Mouse (Mus musculus): ENCODE results near the gene Dnajc12. TPM values are rescaled to one million over a fixed set of nuclear protein-coding genes. Genes with fewer than 3 reads are reported as not detected.

Gene Dnajc12
- 32.1 and 34.2 TPM in 2 replicates for polyA plus RNA-seq (2012; rRNA removed)

GRCm38 (mm10) chr10:63382372-63383279, at the start of gene Dnajc12:
TSS of gene Dnajc12 (plus strand) at chr10:63382443.
- no peaks in the 10 kb centered on the region; the same call in 1 of the 2 replicates for H3K4me1 ChIP-seq (ENCODE audit: control insufficient read depth, insufficient read depth, low read length)
- WGBS = under 1% methylated on average over 28 of the region's 28 CpGs
- H3K27ac ChIP-seq (ENCODE audit: insufficient read depth, low read length) = peak within 1 kb of the TSS; percentile 63
- H3K27me3 ChIP-seq (ENCODE audit: control insufficient read depth, insufficient read depth, low read length) = no peaks in the 10 kb centered on the region
- peak; percentile 76 to 92 for DNase-seq
- H3K4me3 ChIP-seq (replicated peaks; ENCODE audit: insufficient read depth, low read depth, low read length) = peak within 1 kb of the TSS; percentile 90
- TF ChIP-seq POLR2A (IDR thresholded peaks at IDR 0.05; ENCODE audit: borderline replicate concordance, insufficient read depth, low read length) = peak; percentile 96
- TF ChIP-seq CTCF (IDR thresholded peaks at IDR 0.05; ENCODE audit: borderline replicate concordance, insufficient read depth, low read depth, low read length) = peak; percentile 81

- Histone ChIP-seq H3K27ac (ENCODE audit: insufficient read depth, low read length) (no peak overlapping the region), H3K4me3 (replicated peaks; ENCODE audit: insufficient read depth, low read depth, low read length) (peak overlapping the region; percentile 58), H3K27me3 (ENCODE audit: control insufficient read depth, insufficient read depth, low read length) (no peaks in the 10 kb centered on the region), H3K4me1 (ENCODE audit: control insufficient read depth, insufficient read depth, low read length) (no peaks in the 10 kb centered on the region)
- DNase-seq = peak; percentile 19 to 24
- WGBS = 41% methylated on average over 13 of the region's 13 CpGs
- TF ChIP-seq POLR2A (IDR thresholded peaks at IDR 0.05; ENCODE audit: borderline replicate concordance, insufficient read depth, low read length) (no peak), CTCF (IDR thresholded peaks at IDR 0.05; ENCODE audit: borderline replicate concordance, insufficient read depth, low read depth, low read length) (no peak)
These were observed 45.3 kb upstream of the Dnajc12 start for GRCm38 (mm10) chr10:63336901-63337300.

DNA sequence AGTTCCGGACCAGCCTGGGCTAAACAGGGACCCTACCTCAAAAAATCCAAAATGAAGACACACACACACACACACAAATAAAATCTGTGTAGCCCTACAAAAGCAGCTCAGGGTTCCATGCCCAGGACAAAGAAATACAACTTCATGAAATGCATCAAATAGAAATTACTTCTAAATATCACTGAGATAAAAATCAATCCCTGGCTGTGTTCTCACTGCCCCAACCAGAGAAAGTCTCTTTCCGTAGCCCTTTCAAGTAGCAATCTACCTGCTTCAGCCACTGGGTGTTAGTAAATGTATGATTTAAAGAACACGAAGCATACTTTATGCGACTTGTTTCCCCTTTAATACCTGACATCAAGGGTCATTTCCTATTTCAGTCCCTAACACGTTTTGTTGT, 44.9 kb upstream of the Dnajc12 start:
- TF ChIP-seq CTCF (IDR thresholded peaks at IDR 0.05; ENCODE audit: borderline replicate concordance, insufficient read depth, low read depth, low read length) (no peak), POLR2A (IDR thresholded peaks at IDR 0.05; ENCODE audit: borderline replicate concordance, insufficient read depth, low read length) (no peak)
- DNase-seq = no peak
- H3K27ac ChIP-seq (ENCODE audit: insufficient read depth, low read length) = no peak overlapping the region
- no peaks in the 10 kb centered on the region for H3K27me3 ChIP-seq (ENCODE audit: control insufficient read depth, insufficient read depth, low read length)
- 15% methylated on average over 5 of the region's 5 CpGs for WGBS
- no peaks in the 10 kb centered on the region for H3K4me1 ChIP-seq (ENCODE audit: control insufficient read depth, insufficient read depth, low read length)
- peak overlapping the region; percentile 98 for H3K4me3 ChIP-seq (replicated peaks; ENCODE audit: insufficient read depth, low read depth, low read length)

- WGBS = 3% methylated on average over 81 of the region's 113 CpGs
- H3K27ac ChIP-seq (ENCODE audit: insufficient read depth, low read length) = peak overlapping the region; percentile 88
- H3K4me1 ChIP-seq (ENCODE audit: control insufficient read depth, insufficient read depth, low read length) = no peaks in the 10 kb centered on the region
- H3K4me3 ChIP-seq (replicated peaks; ENCODE audit: insufficient read depth, low read depth, low read length) = peak overlapping the region; percentile 98
- peak in 1 of 2 experiments; percentile 74 for DNase-seq
- no peaks in the 10 kb centered on the region for H3K27me3 ChIP-seq (ENCODE audit: control insufficient read depth, insufficient read depth, low read length)
- TF ChIP-seq POLR2A (IDR thresholded peaks at IDR 0.05; ENCODE audit: borderline replicate concordance, insufficient read depth, low read length) = no peak
These were observed 44.0 kb upstream of the Dnajc12 start for GRCm38 (mm10) chr10:63337951-63338836.

DNA sequence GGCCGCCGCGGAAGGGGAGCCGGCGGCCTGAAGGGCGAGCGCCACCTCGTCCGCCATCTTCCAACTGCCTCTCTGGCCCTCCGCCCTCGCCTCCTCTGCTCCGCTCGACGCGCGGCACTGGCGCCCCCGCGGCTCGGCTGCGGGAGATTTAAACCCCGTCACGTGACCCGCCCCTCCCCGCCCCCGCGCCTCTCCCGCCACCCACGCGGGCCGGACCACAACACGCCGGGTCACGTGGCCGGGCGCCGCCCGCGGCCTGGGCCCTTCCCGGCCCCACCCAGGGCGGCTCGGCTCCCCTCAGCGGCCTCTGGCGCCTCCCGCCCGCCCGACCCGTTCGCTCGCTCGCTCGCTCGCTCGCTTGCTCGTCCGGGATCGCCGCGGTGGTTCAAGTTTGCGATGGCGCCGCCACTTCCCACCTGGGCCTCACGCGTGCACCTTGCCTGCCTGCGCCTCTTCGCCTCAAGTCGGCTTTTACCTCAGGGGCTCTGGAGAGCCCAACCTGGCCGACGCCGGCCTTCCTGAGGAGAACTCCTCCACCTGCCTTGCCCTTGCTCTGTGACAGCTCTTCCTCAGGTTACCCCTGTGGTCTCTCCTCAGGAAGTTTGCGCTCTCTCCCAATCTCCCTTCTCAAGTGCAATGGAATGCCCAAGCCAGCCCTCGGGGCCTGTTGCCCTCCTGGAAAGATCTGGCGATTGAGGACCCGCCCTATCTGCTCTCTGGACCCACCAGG, 43.2 kb upstream of the Dnajc12 start:
- Histone ChIP-seq H3K27ac (ENCODE audit: insufficient read depth, low read length) (peak overlapping the region; percentile 88), H3K27me3 (ENCODE audit: control insufficient read depth, insufficient read depth, low read length) (no peaks in the 10 kb centered on the region), H3K4me3 (replicated peaks; ENCODE audit: insufficient read depth, low read depth, low read length) (peak overlapping the region; percentile 98), H3K4me1 (ENCODE audit: control insufficient read depth, insufficient read depth, low read length) (no peaks in the 10 kb centered on the region)
- TF ChIP-seq POLR2A (IDR thresholded peaks at IDR 0.05; ENCODE audit: borderline replicate concordance, insufficient read depth, low read length) = peak; percentile 97
- TF ChIP-seq CTCF (IDR thresholded peaks at IDR 0.05; ENCODE audit: borderline replicate concordance, insufficient read depth, low read depth, low read length) = no peak
- DNase-seq = peak; percentile 93 to 94
- 1% methylated on average over 56 of the region's 74 CpGs for WGBS

DNA sequence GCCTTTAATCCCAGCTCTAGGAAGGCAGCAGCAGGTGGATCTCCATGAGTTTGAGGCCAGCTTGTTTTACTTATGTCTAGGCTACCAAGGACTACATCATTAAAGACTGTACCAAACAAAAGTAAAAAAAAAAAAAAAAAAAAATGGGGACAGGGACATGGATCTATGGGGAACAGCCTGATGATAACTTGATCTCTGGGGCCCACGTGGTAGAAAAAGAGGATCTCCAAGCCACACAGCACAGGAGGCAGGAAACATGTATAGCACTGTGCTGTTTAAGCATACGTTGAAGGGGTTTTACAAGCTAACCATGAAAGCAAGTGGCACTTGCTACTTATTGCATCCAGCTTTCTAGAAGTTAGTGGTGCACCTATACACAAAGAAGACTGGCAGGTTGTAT, 40.9 kb upstream of the Dnajc12 start:
- H3K4me3 ChIP-seq (replicated peaks; ENCODE audit: insufficient read depth, low read depth, low read length) = no peak overlapping the region
- H3K4me1 ChIP-seq (ENCODE audit: control insufficient read depth, insufficient read depth, low read length) = no peaks in the 10 kb centered on the region
- no peak for DNase-seq
- TF ChIP-seq CTCF (IDR thresholded peaks at IDR 0.05; ENCODE audit: borderline replicate concordance, insufficient read depth, low read depth, low read length) (no peak), POLR2A (IDR thresholded peaks at IDR 0.05; ENCODE audit: borderline replicate concordance, insufficient read depth, low read length) (no peak)
- no peak overlapping the region for H3K27ac ChIP-seq (ENCODE audit: insufficient read depth, low read length)
- no peaks in the 10 kb centered on the region for H3K27me3 ChIP-seq (ENCODE audit: control insufficient read depth, insufficient read depth, low read length)
- 84% methylated on average over 2 of the region's 2 CpGs for WGBS

DNA sequence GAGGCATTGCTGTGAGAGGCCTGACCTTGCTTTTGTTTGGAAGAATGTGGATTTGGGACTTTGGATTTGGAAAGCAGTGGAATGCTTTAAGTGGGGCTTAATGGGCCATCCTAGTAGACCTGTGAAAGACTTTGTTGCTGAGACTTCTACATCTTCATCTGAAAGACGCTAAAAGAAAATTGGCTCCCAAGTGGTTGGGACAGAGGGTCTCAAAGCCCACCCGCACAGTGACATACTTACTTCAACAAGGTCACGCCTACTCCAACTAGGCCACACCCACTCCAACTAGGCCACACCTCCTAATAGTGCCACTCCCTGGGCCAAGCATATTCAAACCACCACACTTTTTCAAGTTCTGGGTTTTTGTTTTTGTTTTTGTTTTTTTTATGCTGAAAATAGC, 37.5 kb upstream of the Dnajc12 start:
- DNase-seq = no peak
- no peak overlapping the region for H3K4me3 ChIP-seq (replicated peaks; ENCODE audit: insufficient read depth, low read depth, low read length)
- TF ChIP-seq CTCF (IDR thresholded peaks at IDR 0.05; ENCODE audit: borderline replicate concordance, insufficient read depth, low read depth, low read length) (no peak), POLR2A (IDR thresholded peaks at IDR 0.05; ENCODE audit: borderline replicate concordance, insufficient read depth, low read length) (no peak)
- no peak overlapping the region for H3K27ac ChIP-seq (ENCODE audit: insufficient read depth, low read length)
- 94% methylated on average over 3 of the region's 3 CpGs for WGBS
- H3K4me1 ChIP-seq (ENCODE audit: control insufficient read depth, insufficient read depth, low read length) = no peaks in the 10 kb centered on the region
- H3K27me3 ChIP-seq (ENCODE audit: control insufficient read depth, insufficient read depth, low read length) = no peaks in the 10 kb centered on the region
